Mouse (Mus musculus): ENCODE results near the gene Cript. TPM values are rescaled to one million over a fixed set of nuclear protein-coding genes. Genes with fewer than 3 reads are reported as not detected.

The Cript gene
- total and polyA plus RNA-seq, 2 experiments from 2014 or later = 51.6 to 199 TPM

DNA sequence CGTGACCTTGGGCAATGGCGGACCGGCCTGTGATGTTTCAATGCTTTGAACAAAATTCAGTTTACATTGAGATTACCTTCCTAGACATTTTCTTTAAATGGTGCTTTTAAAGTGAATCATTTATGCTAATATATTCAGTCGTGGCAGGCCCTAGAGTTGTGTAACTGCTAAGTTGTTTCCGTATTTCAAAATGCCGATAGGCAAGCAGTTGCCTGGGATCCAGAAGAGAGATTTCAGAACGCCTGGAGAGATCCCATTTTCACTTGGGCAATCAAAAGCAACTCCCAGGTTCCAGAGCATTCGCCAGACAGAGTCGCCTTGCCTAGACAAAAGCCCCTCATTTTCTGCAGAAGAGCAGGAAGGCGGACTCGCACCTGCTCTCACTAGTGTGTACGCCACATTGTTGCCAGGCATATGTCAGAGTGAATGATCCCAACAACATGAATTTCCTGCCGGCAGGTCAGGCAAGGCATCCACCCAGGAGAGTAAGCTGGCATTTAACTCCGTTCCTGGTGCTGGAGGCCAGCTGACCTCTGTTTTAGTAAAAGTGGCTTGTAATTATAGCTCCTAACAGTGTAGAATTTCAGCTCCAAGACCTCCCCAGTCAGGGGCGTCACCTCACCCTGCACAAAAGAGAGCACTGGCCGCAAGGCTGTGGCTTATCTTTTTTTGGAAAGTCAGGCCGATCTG, 38.8 kb upstream of the Cript start:
- 0 out of 2 replicates have a peak overlapping the region, but pooled peaks have one; percentile 24 for H3K9ac ChIP-seq (replicated peaks; ENCODE audit: low read length, poor library complexity, severe bottlenecking)
- no peaks in the 10 kb centered on the region for H3K9me3 ChIP-seq (ENCODE audit: low read length)
- no peak overlapping the region for H3K4me3 ChIP-seq (ENCODE audit: low read depth, low read length)
- no peaks in the 10 kb centered on the region for H3K36me3 ChIP-seq (ENCODE audit: insufficient read depth, low read length)
- H3K27me3 ChIP-seq (ENCODE audit: insufficient read depth, low read length) = no peaks in the 10 kb centered on the region
- 26% methylated on average over 17 of the region's 17 CpGs for WGBS
- H3K4me1 ChIP-seq (ENCODE audit: insufficient read depth, low read length) = 0 out of 2 replicates have a peak, but pooled peaks cover 2% of the 10 kb centered on the region
- ATAC-seq (ENCODE audit: low FRiP score) (0 out of 2 replicates have a peak, but pooled peaks have one; percentile 10), DNase-seq (ENCODE audit: low spot score) (peak; percentile 52)
- 0 out of 2 replicates have a peak overlapping the region, but pooled peaks have one; percentile 12 for H3K4me2 ChIP-seq (ENCODE audit: low read depth, low read length, poor library complexity, severe bottlenecking)
- peak overlapping the region; percentile 14; the same call in 1 of the 2 replicates for H3K27ac ChIP-seq (ENCODE audit: low read depth, low read length)
- TF ChIP-seq CTCF (IDR thresholded peaks at IDR 0.05) = no peak

DNA sequence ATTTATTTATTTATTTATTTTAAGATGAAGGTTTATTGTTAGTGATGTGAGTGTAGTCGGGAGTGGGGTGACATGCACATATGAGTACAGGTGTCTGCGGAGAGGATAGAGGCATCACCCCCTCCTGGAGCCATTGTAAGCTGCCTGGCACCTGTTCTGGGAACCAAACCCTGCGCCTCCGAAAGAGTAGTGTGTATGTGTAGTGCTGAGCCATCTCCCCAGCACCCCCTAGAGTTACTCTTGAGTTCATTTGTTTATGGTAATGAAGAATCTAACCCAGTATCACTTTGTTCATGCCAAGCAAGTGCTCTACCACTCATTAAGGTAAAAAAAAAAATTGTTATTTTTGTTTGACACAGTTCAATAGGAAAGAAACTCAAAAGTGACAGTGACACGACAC, 37.2 kb upstream of the Cript start:
- Histone ChIP-seq H3K27me3 (ENCODE audit: insufficient read depth, low read length) (no peaks in the 10 kb centered on the region), H3K27ac (ENCODE audit: low read depth, low read length) (no peak overlapping the region), H3K9ac (replicated peaks; ENCODE audit: low read length, poor library complexity, severe bottlenecking) (no peak overlapping the region), H3K4me2 (ENCODE audit: low read depth, low read length, poor library complexity, severe bottlenecking) (no peak overlapping the region), H3K9me3 (ENCODE audit: low read length) (no peaks in the 10 kb centered on the region), H3K36me3 (ENCODE audit: insufficient read depth, low read length) (no peaks in the 10 kb centered on the region), H3K4me1 (ENCODE audit: insufficient read depth, low read length) (0 out of 2 replicates have a peak, but pooled peaks cover 2% of the 10 kb centered on the region), H3K4me3 (ENCODE audit: low read depth, low read length) (no peak overlapping the region)
- DNase-seq (ENCODE audit: low spot score) (no peak), ATAC-seq (ENCODE audit: low FRiP score) (no peak)
- peak; percentile 19 for TF ChIP-seq CTCF (IDR thresholded peaks at IDR 0.05)
- WGBS = 54% methylated on average over 5 of the region's 5 CpGs

- ATAC-seq (ENCODE audit: low FRiP score) (peak; percentile 38; the same call in 1 of the 2 replicates), DNase-seq (ENCODE audit: low spot score) (peak; percentile 62)
- H3K4me1 ChIP-seq (ENCODE audit: insufficient read depth, low read length) = 0 out of 2 replicates have a peak, but pooled peaks cover 2% of the 10 kb centered on the region
- no peaks in the 10 kb centered on the region for H3K27me3 ChIP-seq (ENCODE audit: insufficient read depth, low read length)
- no peak for TF ChIP-seq CTCF (IDR thresholded peaks at IDR 0.05)
- no peak overlapping the region for H3K4me3 ChIP-seq (ENCODE audit: low read depth, low read length)
- no peaks in the 10 kb centered on the region for H3K36me3 ChIP-seq (ENCODE audit: insufficient read depth, low read length)
- 27% methylated on average over 6 of the region's 6 CpGs for WGBS
- no peak overlapping the region for H3K4me2 ChIP-seq (ENCODE audit: low read depth, low read length, poor library complexity, severe bottlenecking)
- no peak overlapping the region for H3K27ac ChIP-seq (ENCODE audit: low read depth, low read length)
- no peaks in the 10 kb centered on the region for H3K9me3 ChIP-seq (ENCODE audit: low read length)
- no peak overlapping the region for H3K9ac ChIP-seq (replicated peaks; ENCODE audit: low read length, poor library complexity, severe bottlenecking)
Observed at GRCm38 (mm10) chr17:86988601-86989184, 36.7 kb upstream of the Cript start.

GRCm38 (mm10) chr17:86991306-86991705, 34.0 kb upstream of the Cript start:
- no peaks in the 10 kb centered on the region for H3K27me3 ChIP-seq (ENCODE audit: insufficient read depth, low read length)
- WGBS = 97% methylated on average over 8 of the region's 8 CpGs
- no peaks in the 10 kb centered on the region for H3K9me3 ChIP-seq (ENCODE audit: low read length)
- ATAC-seq (ENCODE audit: low FRiP score) (no peak), DNase-seq (ENCODE audit: low spot score) (no peak)
- H3K4me1 ChIP-seq (ENCODE audit: insufficient read depth, low read length) = no peaks in the 10 kb centered on the region
- TF ChIP-seq CTCF (IDR thresholded peaks at IDR 0.05) = no peak
- no peak overlapping the region for H3K4me3 ChIP-seq (ENCODE audit: low read depth, low read length)
- no peak overlapping the region for H3K9ac ChIP-seq (replicated peaks; ENCODE audit: low read length, poor library complexity, severe bottlenecking)
- no peak overlapping the region for H3K27ac ChIP-seq (ENCODE audit: low read depth, low read length)
- H3K36me3 ChIP-seq (ENCODE audit: insufficient read depth, low read length) = no peaks in the 10 kb centered on the region
- no peak overlapping the region for H3K4me2 ChIP-seq (ENCODE audit: low read depth, low read length, poor library complexity, severe bottlenecking)

GRCm38 (mm10) chr17:86997323-86997722, 28.0 kb upstream of the Cript start:
- no peak for ATAC-seq (ENCODE audit: low FRiP score)
- H3K9ac ChIP-seq (replicated peaks; ENCODE audit: low read length, poor library complexity, severe bottlenecking) = no peak overlapping the region
- no peak overlapping the region for H3K4me3 ChIP-seq (ENCODE audit: low read depth, low read length)
- H3K27ac ChIP-seq (ENCODE audit: low read depth, low read length) = no peak overlapping the region
- no peak for TF ChIP-seq CTCF (IDR thresholded peaks at IDR 0.05)
- H3K27me3 ChIP-seq (ENCODE audit: insufficient read depth, low read length) = no peaks in the 10 kb centered on the region
- H3K36me3 ChIP-seq (ENCODE audit: insufficient read depth, low read length) = no peaks in the 10 kb centered on the region
- H3K4me2 ChIP-seq (ENCODE audit: low read depth, low read length, poor library complexity, severe bottlenecking) = no peak overlapping the region
- H3K9me3 ChIP-seq (ENCODE audit: low read length) = no peaks in the 10 kb centered on the region
- 92% methylated on average over 6 of the region's 6 CpGs for WGBS
- H3K4me1 ChIP-seq (ENCODE audit: insufficient read depth, low read length) = no peaks in the 10 kb centered on the region
- no peak for DNase-seq (ENCODE audit: low spot score)

GRCm38 (mm10) chr17:87008950-87009349, 16.4 kb upstream of the Cript start:
- no peak for ATAC-seq (ENCODE audit: low FRiP score)
- DNase-seq (ENCODE audit: low spot score) = no peak
- Histone ChIP-seq H3K9me3 (ENCODE audit: low read length) (no peaks in the 10 kb centered on the region), H3K27ac (ENCODE audit: low read depth, low read length) (no peak overlapping the region), H3K9ac (replicated peaks; ENCODE audit: low read length, poor library complexity, severe bottlenecking) (no peak overlapping the region), H3K4me2 (ENCODE audit: low read depth, low read length, poor library complexity, severe bottlenecking) (no peak overlapping the region), H3K27me3 (ENCODE audit: insufficient read depth, low read length) (no peaks in the 10 kb centered on the region), H3K4me1 (ENCODE audit: insufficient read depth, low read length) (no peaks in the 10 kb centered on the region), H3K36me3 (ENCODE audit: insufficient read depth, low read length) (peaks cover 2% of the 10 kb centered on the region; the same call in 1 of the 2 replicates), H3K4me3 (ENCODE audit: low read depth, low read length) (no peak overlapping the region)
- WGBS = 88% methylated on average over 3 of the region's 3 CpGs
- peak; percentile 45 for TF ChIP-seq CTCF (IDR thresholded peaks at IDR 0.05)
